Mouse (Mus musculus) fibroblast of lung, adult 2 months (primary cell): ENCODE results near the gene Magi1.

Experiments used
- DNase-seq: peaks from one replicate; pipeline ENCODE4 v3.0.0-alpha.2; 2011; ENCODE audit warnings: low read depth

Magi1 gene

GRCm38 (mm10) chr6:94159256-94159655, 124.5 kb downstream of the Magi1 start:
- DNase-seq, result no peak

- DNase-seq, result no peak
Observed at GRCm38 (mm10) chr6:94158119-94158848, 125.4 kb downstream of the Magi1 start.

- DNase-seq, result no peak
Observed at GRCm38 (mm10) chr6:94155996-94156395, 127.7 kb downstream of the Magi1 start.

GRCm38 (mm10) chr6:94154854-94155601, 128.7 kb downstream of the Magi1 start:
- DNase-seq, result no peak

- DNase-seq, result no peak
Observed at GRCm38 (mm10) chr6:94152881-94153280, 130.8 kb downstream of the Magi1 start.

- DNase-seq, result no peak
Observed at GRCm38 (mm10) chr6:94150876-94151275, 132.8 kb downstream of the Magi1 start.

GRCm38 (mm10) chr6:94149800-94150199, 133.9 kb downstream of the Magi1 start:
- DNase-seq, result no peak

GRCm38 (mm10) chr6:94146206-94146493, 137.6 kb downstream of the Magi1 start:
- no peak for DNase-seq

- DNase-seq, result no peak
Observed at GRCm38 (mm10) chr6:94145430-94146205, 138.1 kb downstream of the Magi1 start.

GRCm38 (mm10) chr6:94142493-94142892, 141.2 kb downstream of the Magi1 start:
- DNase-seq, result no peak

- no peak for DNase-seq
Observed at GRCm38 (mm10) chr6:94141496-94141895, 142.2 kb downstream of the Magi1 start.

GRCm38 (mm10) chr6:94139952-94140414, 143.7 kb downstream of the Magi1 start:
- DNase-seq, result no peak

GRCm38 (mm10) chr6:94136693-94137092, 147.0 kb downstream of the Magi1 start:
- DNase-seq, result no peak

- DNase-seq, result no peak
Observed at GRCm38 (mm10) chr6:94134159-94134558, 149.6 kb downstream of the Magi1 start.

GRCm38 (mm10) chr6:94131999-94132398, 151.7 kb downstream of the Magi1 start:
- no peak for DNase-seq

- DNase-seq, result no peak
Observed at GRCm38 (mm10) chr6:94130389-94130788, 153.3 kb downstream of the Magi1 start.

- no peak for DNase-seq
Observed at GRCm38 (mm10) chr6:94126763-94127162, 157.0 kb downstream of the Magi1 start.

- DNase-seq, result no peak
Observed at GRCm38 (mm10) chr6:94125144-94125543, 158.6 kb downstream of the Magi1 start.

- no peak for DNase-seq
Observed at GRCm38 (mm10) chr6:94124279-94124678, 159.4 kb downstream of the Magi1 start.

GRCm38 (mm10) chr6:94122566-94123150, 161.1 kb downstream of the Magi1 start:
- DNase-seq, result no peak

- no peak for DNase-seq
Observed at GRCm38 (mm10) chr6:94121488-94121887, 162.2 kb downstream of the Magi1 start.
